Mouse (Mus musculus): ENCODE results near the gene Dab2ip. TPM values are rescaled to one million over a fixed set of nuclear protein-coding genes. Genes with fewer than 3 reads are reported as not detected.

The Dab2ip gene
- polyA plus RNA-seq, 1 experiment from 2014 or later: 61.2 TPM

Other genes starting within 250 kb of the Dab2ip start
- 15.3 and 15.5 TPM in 2 replicates for gene Stom, start 221.3 kb upstream of the Dab2ip start, polyA plus RNA-seq (2014; fragmentation: Nextera tagmentation; extraction: Ambion mirVana)
- not detected in 2 replicates for gene 4930568D16Rik, start 190.5 kb upstream of the Dab2ip start, polyA plus RNA-seq (2014; fragmentation: Nextera tagmentation; extraction: Ambion mirVana)
- not detected in 2 replicates for gene 4930402F06Rik, start 161.1 kb upstream of the Dab2ip start, polyA plus RNA-seq (2014; fragmentation: Nextera tagmentation; extraction: Ambion mirVana)
- 7.3 and 9.5 TPM in 2 replicates for gene Ggta1, start 95.0 kb upstream of the Dab2ip start, polyA plus RNA-seq (2014; fragmentation: Nextera tagmentation; extraction: Ambion mirVana)